Mouse (Mus musculus) bone marrow, adult 2 months (tissue): ENCODE measurements around the gene Epha6. TPM values are rescaled to one million over a fixed set of nuclear protein-coding genes. Genes with fewer than 3 reads are reported as not detected.

Source experiments
- H3K27ac ChIP-seq: fragments of 200-500 bp; 2 replicates; pipeline ENCODE4 v1.5.1; 2012; ENCODE audit warnings: low read depth, mild to moderate bottlenecking, control low read depth, inconsistent platforms, low read length; ENCODE audit not compliant: control insufficient read depth, poor library complexity, insufficient read depth
- H3K4me1 ChIP-seq: fragments of 200-500 bp; 2 replicates; pipeline ENCODE4 v1.6.1; 2011; ENCODE audit warnings: low read length; ENCODE audit not compliant: control insufficient read depth, insufficient read depth
- H3K4me3 ChIP-seq: fragments of 200-500 bp; replicated peaks from 2 replicates; pipeline ENCODE3; 2011; ENCODE audit warnings: mild to moderate bottlenecking, low read depth, low read length, control low read depth; ENCODE audit not compliant: control insufficient read depth
- CTCF ChIP-seq: fragments of 200-500 bp; IDR thresholded peaks from 2 replicates; pipeline ENCODE4 v1.5.1; 2011; ENCODE audit warnings: low read length, control low read depth; ENCODE audit not compliant: control insufficient read depth, insufficient read depth
- POLR2A ChIP-seq: fragments of 200-500 bp; IDR thresholded peaks from 2 replicates; pipeline ENCODE4 v1.6.1; 2011; ENCODE audit warnings: low read depth, mild to moderate bottlenecking, control low read depth, low read length, borderline replicate concordance; ENCODE audit not compliant: control insufficient read depth
- WGBS: fragments of 180-500 bp; shearing (Covaris S2); methylation state at CpG from one replicate; pipeline ENCODE4 v1.1.7; 2018; 5-methylcytosine and 5-hydroxymethylcytosine counted together
- polyA plus RNA-seq: library from polyadenylated mRNA; stranded (reverse); fragments of >200 nt; gene quantifications from 2 replicates; pipeline ENCODE4 v1.2.4, GENCODE M21; 2011; ENCODE audit warnings: low replicate concordance; ENCODE audit not compliant: missing spikeins, insufficient read depth, insufficient read length

The Epha6 gene
- 0.25 TPM in 1 of 2 replicates, not detected in the other for polyA plus RNA-seq

GRCm38 (mm10) chr16:60605061-60605831, at the start of gene Epha6:
Gene Epha6, minus strand, starts transcription at chr16:60605531.
- H3K4me1 ChIP-seq = no peaks in the 10 kb centered on the region
- WGBS = 4% methylated on average over 44 of the region's 45 CpGs
- TF ChIP-seq POLR2A = no peak
- TF ChIP-seq CTCF = no peak
- H3K27ac ChIP-seq = no peak within 1 kb of the TSS
- H3K4me3 ChIP-seq = no peak within 1 kb of the TSS

- Histone ChIP-seq H3K27ac (no peak overlapping the region), H3K4me1 (no peaks in the 10 kb centered on the region), H3K4me3 (no peak overlapping the region)
- TF ChIP-seq POLR2A (no peak), CTCF (no peak)
Observed at GRCm38 (mm10) chr16:60651716-60652115, 46.4 kb upstream of the Epha6 start.

- H3K4me3 ChIP-seq = no peak overlapping the region
- TF ChIP-seq POLR2A = no peak
- TF ChIP-seq CTCF = no peak
Observed at GRCm38 (mm10) chr16:60628091-60628490, 22.8 kb upstream of the Epha6 start.

GRCm38 (mm10) chr16:60605832-60606583, 677 bp upstream of the Epha6 start:
- TF ChIP-seq POLR2A (no peak), CTCF (no peak)
- Histone ChIP-seq H3K4me1 (no peaks in the 10 kb centered on the region), H3K4me3 (no peak overlapping the region), H3K27ac (no peak overlapping the region)
- WGBS = 5% methylated on average over 38 of the region's 38 CpGs

More at GRCm38 (mm10) chr16:60628091-60628490, 22.8 kb upstream of the Epha6 start:
- H3K4me1 ChIP-seq = no peaks in the 10 kb centered on the region
- H3K27ac ChIP-seq = no peak overlapping the region

- H3K27ac ChIP-seq = no peak overlapping the region
- TF ChIP-seq POLR2A (no peak), CTCF (no peak)
- H3K4me1 ChIP-seq = no peaks in the 10 kb centered on the region
- H3K4me3 ChIP-seq = no peak overlapping the region
- WGBS = 7% methylated on average over 10 of the region's 10 CpGs
Observed at GRCm38 (mm10) chr16:60604613-60605012, 718 bp downstream of the Epha6 start.

- Histone ChIP-seq H3K4me1 (no peaks in the 10 kb centered on the region), H3K4me3 (no peak overlapping the region), H3K27ac (no peak overlapping the region)
- TF ChIP-seq POLR2A = no peak
- TF ChIP-seq CTCF = no peak
- 68% methylated on average over 3 of the region's 3 CpGs for WGBS
Observed at GRCm38 (mm10) chr16:60585322-60585721, 20.0 kb downstream of the Epha6 start.

- TF ChIP-seq CTCF (no peak), POLR2A (no peak)
- Histone ChIP-seq H3K27ac (no peak overlapping the region), H3K4me1 (no peaks in the 10 kb centered on the region), H3K4me3 (no peak overlapping the region)
- 77% methylated on average over 7 of the region's 7 CpGs for WGBS
Observed at GRCm38 (mm10) chr16:60584695-60585094, 20.6 kb downstream of the Epha6 start.

- Histone ChIP-seq H3K27ac (no peak overlapping the region), H3K4me1 (no peaks in the 10 kb centered on the region), H3K4me3 (no peak overlapping the region)
- no peak for TF ChIP-seq CTCF
- TF ChIP-seq POLR2A = no peak
- 65% methylated on average over 2 of the region's 2 CpGs for WGBS
Observed at GRCm38 (mm10) chr16:60570546-60570945, 34.8 kb downstream of the Epha6 start.

GRCm38 (mm10) chr16:60544385-60544784, 60.9 kb downstream of the Epha6 start:
- H3K4me3 ChIP-seq = no peak overlapping the region
- 47% methylated on average over 4 of the region's 4 CpGs for WGBS
- H3K4me1 ChIP-seq = no peaks in the 10 kb centered on the region
- no peak for TF ChIP-seq POLR2A
- TF ChIP-seq CTCF = no peak
- H3K27ac ChIP-seq = no peak overlapping the region
